Mouse (Mus musculus) olfactory bulb, adult 2 months (tissue): ENCODE measurements around the gene Gpx6. TPM values are rescaled to one million over a fixed set of nuclear protein-coding genes. Genes with fewer than 3 reads are reported as not detected.

Experiments
- H3K27ac ChIP-seq: fragments of 200-500 bp; 2 replicates; pipeline ENCODE4 v1.5.1; 2012; ENCODE audit warnings: low read depth, low read length; ENCODE audit not compliant: insufficient read depth
- H3K4me1 ChIP-seq: fragments of 200-500 bp; 2 replicates; pipeline ENCODE4 v1.6.1; 2012; ENCODE audit warnings: low read length; ENCODE audit not compliant: control insufficient read depth, insufficient read depth
- H3K4me3 ChIP-seq: fragments of 200-500 bp; 2 replicates; pipeline ENCODE4 v1.5.1; 2012; ENCODE audit warnings: mild to moderate bottlenecking, low read depth, low read length, moderate library complexity; ENCODE audit not compliant: insufficient read depth
- CTCF ChIP-seq: fragments of 200-500 bp; IDR thresholded peaks from 2 replicates; pipeline ENCODE4 v1.5.1; 2012; ENCODE audit warnings: low read depth, mild to moderate bottlenecking, low read length, moderate library complexity; ENCODE audit not compliant: insufficient read depth
- POLR2A ChIP-seq: fragments of 200-500 bp; IDR thresholded peaks from 2 replicates; pipeline ENCODE4 v1.6.1; 2012; ENCODE audit warnings: mild to moderate bottlenecking, low read depth, low read length, moderate library complexity; ENCODE audit not compliant: insufficient read depth
- WGBS: fragments of 180-500 bp; shearing (Covaris S2); methylation state at CpG from one replicate; pipeline ENCODE4 v1.1.7; 2018; 5-methylcytosine and 5-hydroxymethylcytosine counted together
- polyA plus RNA-seq: library from polyadenylated mRNA; stranded (reverse); fragments of >200 nt; gene quantifications from 2 replicates; pipeline ENCODE4 v1.2.4, GENCODE M21; 2012; ENCODE audit warnings: low replicate concordance; ENCODE audit not compliant: missing spikeins, insufficient read depth, insufficient read length

The Gpx6 gene
- polyA plus RNA-seq, 1 experiment, result not detected

DNA sequence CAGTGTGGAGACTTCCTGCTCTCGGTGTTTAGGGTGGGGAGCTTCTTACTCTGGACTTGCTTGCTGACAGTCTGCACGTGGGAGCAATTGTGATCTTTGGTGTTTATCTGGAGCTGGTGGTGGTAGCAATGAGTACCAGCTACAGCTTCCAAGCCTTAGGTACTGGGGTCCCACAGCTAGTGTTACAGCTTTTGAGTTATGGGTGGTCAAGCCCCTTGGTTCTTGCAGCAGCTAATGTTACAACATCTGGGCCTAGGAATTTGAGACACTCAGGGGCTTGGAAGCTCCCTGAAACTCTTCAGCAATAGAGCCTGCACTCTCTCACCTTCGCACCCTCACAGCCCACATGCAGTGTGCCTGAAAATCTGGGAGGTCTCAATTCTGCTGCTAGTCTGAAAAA, 8.3 kb downstream of the Gpx6 start:
- no peak for TF ChIP-seq CTCF
- TF ChIP-seq POLR2A, result no peak
- Histone ChIP-seq H3K27ac (no peak overlapping the region), H3K4me1 (peaks cover 4% of the 10 kb centered on the region; the same call in 1 of the 2 replicates), H3K4me3 (no peak overlapping the region)
- WGBS, result 88% methylated on average over 3 of the region's 3 CpGs

DNA sequence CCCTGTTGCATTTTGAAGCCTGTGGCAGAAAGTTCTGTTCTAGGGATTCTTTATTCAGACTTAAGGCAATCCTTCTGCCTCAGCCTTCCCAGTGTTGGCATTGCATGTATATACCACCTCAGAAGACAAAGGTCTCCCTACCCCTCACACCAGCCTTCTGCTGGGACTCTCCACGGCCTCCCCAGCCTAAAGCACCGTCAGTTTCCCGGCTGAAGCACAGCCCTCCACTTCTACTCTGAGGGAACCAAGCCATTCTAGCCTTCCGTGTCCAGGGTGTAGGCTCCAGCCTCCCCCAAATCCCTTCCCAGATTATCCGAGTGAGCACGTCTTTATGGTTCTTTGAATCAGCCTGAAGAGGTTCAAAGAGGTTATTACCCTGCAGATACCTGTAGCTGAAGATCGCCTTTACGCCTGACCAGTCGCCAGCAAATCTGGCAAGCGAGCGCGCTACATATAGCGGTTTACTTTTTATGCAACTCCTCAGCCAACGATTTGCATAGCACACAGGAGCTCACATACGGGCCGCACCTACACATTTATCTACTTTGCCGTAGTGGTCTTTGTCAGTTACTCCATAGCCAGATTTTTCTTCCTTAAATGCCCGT, 10.1 kb downstream of the Gpx6 start:
- Histone ChIP-seq H3K4me1 (peaks cover 6% of the 10 kb centered on the region; the same call in 1 of the 2 replicates), H3K27ac (no peak overlapping the region), H3K4me3 (peak overlapping the region; percentile 27)
- TF ChIP-seq POLR2A (no peak), CTCF (no peak)
- WGBS, result 15% methylated on average over 18 of the region's 18 CpGs

DNA sequence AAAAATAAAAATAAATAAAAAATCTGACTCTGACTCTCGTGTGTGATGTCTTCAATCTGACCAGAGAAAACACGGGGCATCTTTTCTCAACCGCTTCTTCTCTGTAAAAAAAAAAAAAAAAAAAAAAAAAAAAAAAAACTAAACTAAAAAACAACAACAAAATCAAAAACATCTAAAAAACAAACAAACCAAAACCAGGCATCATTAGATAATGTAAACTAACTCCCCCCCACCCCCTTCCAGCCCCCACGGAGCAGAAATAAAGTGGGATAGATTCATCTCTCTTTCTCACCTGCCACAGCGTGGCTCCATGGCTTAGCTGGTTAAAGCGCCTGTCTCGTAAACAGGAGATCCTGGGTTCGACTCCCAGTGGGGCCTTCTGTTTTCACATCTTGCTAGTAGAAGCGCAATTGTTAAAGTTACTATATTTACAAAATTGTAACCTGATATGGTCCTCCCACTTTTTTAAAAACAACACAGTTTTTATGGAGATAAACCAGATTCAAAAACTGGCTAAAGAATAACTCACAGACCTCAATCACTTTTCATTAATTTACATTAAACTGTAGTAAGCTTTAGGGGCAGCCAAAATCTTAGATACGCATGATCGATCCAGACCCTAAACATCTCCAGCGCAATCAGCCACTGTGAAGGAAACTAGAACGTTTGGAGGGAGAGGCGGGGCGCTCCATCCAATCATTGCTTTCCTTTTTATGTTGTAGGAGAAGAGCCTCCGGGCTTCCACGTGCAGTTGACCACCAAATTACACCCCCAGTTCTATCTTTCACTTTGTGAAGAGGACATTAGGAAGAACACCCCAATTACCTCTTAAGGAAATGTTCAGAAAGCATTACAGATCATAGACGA, 10.8 kb downstream of the Gpx6 start:
- peaks cover 9% of the 10 kb centered on the region for H3K4me1 ChIP-seq
- H3K4me3 ChIP-seq, result no peak overlapping the region
- H3K27ac ChIP-seq, result no peak overlapping the region
- 20% methylated on average over 18 of the region's 18 CpGs for WGBS
- no peak for TF ChIP-seq POLR2A
- TF ChIP-seq CTCF, result no peak

DNA sequence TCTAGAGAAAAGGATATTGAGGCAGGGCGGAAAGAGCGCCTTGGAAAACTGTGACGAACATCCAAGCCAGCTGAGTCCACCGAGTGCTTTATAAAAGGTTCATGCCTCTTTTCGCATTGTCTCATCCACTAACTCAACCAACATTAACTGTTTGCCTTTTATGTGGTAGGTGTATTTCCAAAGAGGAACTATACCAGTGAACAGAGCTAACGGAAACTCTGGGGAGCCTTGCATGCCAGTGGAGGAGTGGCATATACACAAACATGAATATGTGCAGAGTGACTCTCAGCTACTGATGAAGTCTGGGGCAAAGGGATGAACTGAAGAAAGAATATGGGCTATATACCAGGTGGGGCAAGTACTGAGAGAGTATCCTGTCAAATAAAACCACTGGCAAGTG, 11.5 kb downstream of the Gpx6 start:
- no peak overlapping the region for H3K27ac ChIP-seq
- peaks cover 9% of the 10 kb centered on the region for H3K4me1 ChIP-seq
- 70% methylated on average over 6 of the region's 6 CpGs for WGBS
- no peak overlapping the region for H3K4me3 ChIP-seq
- TF ChIP-seq CTCF (no peak), POLR2A (no peak)

DNA sequence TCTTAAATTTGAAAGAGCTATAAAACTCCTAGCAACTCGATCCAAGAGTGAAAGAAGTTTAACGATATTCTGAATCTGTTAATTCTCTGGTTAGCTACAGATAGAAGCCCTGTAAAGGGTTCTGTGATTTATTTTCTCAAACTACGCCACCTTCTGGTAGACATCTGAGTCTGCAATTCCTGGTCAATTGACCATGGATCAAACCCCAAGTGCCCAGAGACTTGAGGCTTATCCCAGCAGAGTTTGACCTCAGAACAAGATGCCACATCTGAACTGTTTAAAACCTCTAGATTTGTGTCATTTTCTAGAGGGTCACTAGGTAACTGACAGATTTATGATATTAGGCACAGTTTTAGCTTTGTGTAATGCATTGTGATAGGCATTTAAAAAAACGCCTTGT, 14.3 kb downstream of the Gpx6 start:
- H3K4me3 ChIP-seq, result no peak overlapping the region
- TF ChIP-seq CTCF (no peak), POLR2A (no peak)
- no peak overlapping the region for H3K27ac ChIP-seq
- WGBS, result 8% methylated on average over 4 of the region's 4 CpGs
- H3K4me1 ChIP-seq, result peaks cover 9% of the 10 kb centered on the region

DNA sequence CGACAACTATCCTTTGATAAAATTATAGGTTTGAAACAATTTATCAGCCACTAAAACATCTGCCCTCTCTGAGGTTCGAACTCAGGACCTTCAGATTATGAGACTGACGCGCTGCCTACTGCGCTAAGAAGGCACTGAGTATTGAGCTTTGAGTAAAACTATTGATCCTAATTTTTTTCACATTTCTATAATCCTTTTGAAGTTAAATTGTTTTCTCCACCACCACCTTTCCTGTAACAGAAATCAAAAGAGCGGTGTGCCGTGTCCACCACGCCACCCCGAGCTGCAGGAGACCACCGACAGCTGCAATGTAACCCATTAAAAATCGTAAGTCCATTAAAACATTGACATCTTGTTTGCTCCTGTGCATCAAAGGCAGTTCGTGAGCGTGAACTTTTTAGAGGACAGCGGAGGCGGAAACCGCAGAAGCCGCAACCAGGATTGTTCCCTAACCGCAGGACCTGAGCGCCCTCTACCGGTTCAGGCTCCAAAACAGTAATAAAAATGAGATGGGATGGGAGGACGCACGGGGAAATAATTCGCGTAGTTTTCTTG, 14.8 kb downstream of the Gpx6 start:
- H3K27ac ChIP-seq, result no peak overlapping the region
- peaks cover 9% of the 10 kb centered on the region for H3K4me1 ChIP-seq
- WGBS, result 1% methylated on average over 24 of the region's 24 CpGs
- H3K4me3 ChIP-seq, result peak overlapping the region; percentile 56
- TF ChIP-seq CTCF, result peak; percentile 87
- no peak for TF ChIP-seq POLR2A

GRCm38 (mm10) chr13:21327424-21327823, 15.5 kb downstream of the Gpx6 start:
- WGBS, result under 1% methylated on average over 9 of the region's 9 CpGs
- Histone ChIP-seq H3K4me3 (peak overlapping the region; percentile 36), H3K27ac (no peak overlapping the region), H3K4me1 (peaks cover 5% of the 10 kb centered on the region)
- no peak for TF ChIP-seq POLR2A
- TF ChIP-seq CTCF, result no peak

- no peak within 1 kb of the TSS for H3K4me3 ChIP-seq
- no peaks in the 10 kb centered on the region for H3K4me1 ChIP-seq
- WGBS, result 85% methylated on average over 1 of the region's 1 CpGs
- TF ChIP-seq CTCF (no peak), POLR2A (no peak)
- H3K27ac ChIP-seq, result no peak within 1 kb of the TSS
These were observed 34.7 kb downstream of the Gpx6 start, which contains the start of gene Olfr1367 for GRCm38 (mm10) chr13:21346610-21347009. Gene Olfr1367, plus strand, starts transcription at chr13:21346910.

DNA sequence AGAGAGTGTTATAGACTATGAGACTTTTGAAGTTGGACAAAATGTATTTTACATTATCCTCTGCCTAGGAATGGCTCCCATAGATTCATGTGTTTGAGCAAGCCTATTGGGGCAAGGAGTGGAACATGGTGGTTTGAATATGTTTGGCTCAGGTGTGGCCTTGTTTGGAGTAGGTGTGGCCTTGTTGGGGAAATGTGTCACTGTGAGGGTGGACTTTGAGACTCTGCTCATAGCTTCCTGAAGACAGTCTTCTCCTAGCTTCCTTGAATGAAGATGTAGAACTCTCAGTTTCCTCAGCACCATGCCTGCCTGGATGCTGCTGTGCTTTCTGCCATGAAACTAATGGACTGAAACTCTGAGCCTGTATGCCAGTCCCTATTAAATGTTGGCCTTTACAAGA, 38.7 kb downstream of the Gpx6 start:
- Histone ChIP-seq H3K4me3 (no peak overlapping the region), H3K27ac (no peak overlapping the region), H3K4me1 (no peaks in the 10 kb centered on the region)
- TF ChIP-seq POLR2A (no peak), CTCF (no peak)
